Mouse (Mus musculus): ENCODE data around the gene Gmds. TPM values are rescaled to one million over a fixed set of nuclear protein-coding genes. Genes with fewer than 3 reads are reported as not detected.
A peak's percentile ranks its signal among the peaks of the same experiment; 100 is the strongest.

Gmds gene
- total RNA-seq, 2 experiments from 2014 or later, result 1.5 to 2.1 TPM

GRCm38 (mm10) chr13:31800581-31801576, 537.7 kb downstream of the Gmds start:
- peak; percentile 83 for DNase-seq (ENCODE audit: low spot score)

- no peak for DNase-seq (ENCODE audit: low spot score)
These were observed 540.5 kb downstream of the Gmds start for GRCm38 (mm10) chr13:31798075-31798474.

DNA sequence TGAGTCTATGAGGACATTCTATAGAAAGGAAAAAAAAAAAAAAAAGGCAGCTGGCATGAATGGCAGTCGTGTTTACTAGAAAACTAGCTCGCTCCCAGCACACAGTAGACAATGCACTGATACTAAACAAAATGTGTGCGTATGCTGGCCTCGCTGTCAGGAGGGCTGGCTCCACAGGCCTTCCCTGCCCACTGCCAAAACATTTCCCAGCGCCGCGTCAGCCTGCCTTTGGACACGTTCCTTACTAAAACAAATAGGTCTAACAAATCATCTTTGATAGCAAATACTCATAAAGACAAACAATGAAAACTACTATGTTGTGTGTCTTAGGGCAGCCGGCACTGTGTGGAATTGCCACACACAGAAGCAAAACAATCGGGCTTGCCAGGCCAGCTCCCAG, 541.2 kb downstream of the Gmds start:
- DNase-seq (ENCODE audit: low spot score), result no peak

DNA sequence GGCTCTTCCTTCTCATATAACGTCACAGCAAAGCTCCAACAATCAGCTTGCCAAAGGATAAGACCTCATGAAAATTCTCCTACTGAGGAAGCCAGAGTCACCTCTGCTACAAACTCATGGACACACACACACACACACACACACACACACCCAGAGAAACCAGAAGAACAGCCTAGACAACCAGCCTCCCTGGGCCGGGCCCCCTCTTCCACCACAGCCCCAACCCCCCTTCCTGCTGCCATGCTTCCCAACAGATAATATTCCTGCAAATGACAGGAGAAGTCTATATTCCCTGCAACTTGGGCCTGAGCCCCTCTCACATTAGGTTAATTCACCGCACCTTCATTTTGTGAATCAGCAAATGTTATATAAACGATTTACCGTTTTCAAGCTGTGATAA, 545.4 kb downstream of the Gmds start:
- DNase-seq (ENCODE audit: low spot score), result no peak

DNA sequence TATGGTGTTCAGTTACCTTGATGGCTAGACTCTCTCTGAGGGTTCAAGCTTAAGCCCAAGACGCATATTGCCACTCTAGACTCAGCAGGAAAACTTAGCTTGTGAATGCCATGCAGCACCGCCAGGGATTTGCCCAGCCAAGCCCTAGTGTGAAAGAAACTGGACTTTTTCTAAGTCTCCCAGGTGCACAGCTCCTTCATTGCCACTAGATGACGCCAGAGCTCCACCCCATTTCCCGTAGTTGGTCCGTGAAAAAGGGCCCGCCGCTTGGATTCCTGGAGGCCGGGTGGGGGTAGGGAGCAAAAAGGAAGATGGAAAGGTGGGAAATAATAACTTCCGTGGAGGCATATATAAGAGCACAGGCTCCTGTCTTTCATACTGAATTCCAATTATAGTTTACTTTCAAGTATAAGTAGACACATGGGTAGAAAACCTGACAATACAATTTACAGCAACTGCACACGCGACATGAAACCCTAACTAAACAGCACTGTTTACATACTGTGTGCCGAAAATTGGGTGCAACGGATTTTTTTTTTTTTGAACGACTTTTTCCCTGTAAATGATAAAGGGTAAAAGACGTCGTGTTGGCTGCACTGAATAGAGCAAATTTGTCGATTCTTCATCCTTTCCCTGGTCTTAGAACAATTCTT, 545.9 kb downstream of the Gmds start:
- peak; percentile 47 for DNase-seq (ENCODE audit: low spot score)

- DNase-seq (ENCODE audit: low spot score), result no peak
These were observed 553.8 kb downstream of the Gmds start for GRCm38 (mm10) chr13:31784757-31785156.

GRCm38 (mm10) chr13:31782063-31782462, 556.5 kb downstream of the Gmds start:
- DNase-seq (ENCODE audit: low spot score), result no peak

DNA sequence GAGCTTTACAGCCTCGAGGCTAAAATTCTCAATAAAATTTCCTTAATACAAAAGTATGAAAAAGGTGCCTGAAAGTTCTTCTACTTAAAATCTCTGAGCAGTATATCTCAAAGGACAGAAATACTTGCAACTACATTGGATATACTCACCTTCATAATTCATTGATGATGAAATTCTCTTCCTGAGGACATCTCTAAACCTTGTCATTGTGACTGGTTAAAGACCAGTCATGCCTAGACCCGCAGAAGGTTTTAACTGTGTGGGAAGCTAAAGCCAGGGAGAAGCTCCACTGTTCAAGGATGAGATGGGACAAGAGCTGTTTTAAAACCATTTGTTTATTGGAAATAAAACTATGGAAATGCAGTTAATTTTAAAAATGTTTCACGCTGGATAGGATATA, 558.2 kb downstream of the Gmds start:
- no peak for DNase-seq (ENCODE audit: low spot score)

- no peak for DNase-seq (ENCODE audit: low spot score)
These were observed 559.1 kb downstream of the Gmds start for GRCm38 (mm10) chr13:31779281-31779981.

GRCm38 (mm10) chr13:31775762-31776161, 562.8 kb downstream of the Gmds start:
- no peak for DNase-seq (ENCODE audit: low spot score)

DNA sequence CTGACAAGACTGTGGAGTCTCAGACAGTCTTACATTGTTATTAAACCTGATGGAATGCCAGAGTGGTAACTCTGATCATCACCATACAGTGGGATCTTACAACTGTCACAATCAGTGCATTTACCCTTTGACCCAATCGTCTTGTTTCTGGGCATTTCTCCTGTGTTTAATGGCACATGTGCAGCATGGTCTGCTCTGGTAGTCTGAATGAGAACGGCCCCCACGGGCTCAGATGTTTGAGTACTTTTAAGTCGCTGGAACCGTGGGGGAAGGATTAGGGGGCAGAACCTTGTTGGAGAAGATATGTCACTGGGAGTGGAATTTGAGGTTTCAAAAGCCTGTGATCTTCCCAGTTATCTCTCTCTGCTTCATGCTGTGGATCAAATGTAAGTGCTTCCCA, 565.7 kb downstream of the Gmds start:
- no peak for DNase-seq (ENCODE audit: low spot score)
